ENCODE assay signal across 9 mouse cellular contexts in genomic region chrX:155376538-155376937, GRCm38 (mm10). TPM values are rescaled to one million over a fixed set of nuclear protein-coding genes. Genes with fewer than 3 reads are reported as not detected.
A peak's percentile ranks its signal among the peaks of the same experiment; 100 is the strongest.
DNase-seq lines count a peak whose midpoint lies in the region; ATAC-seq and TF ChIP-seq lines count a peak whose summit lies in the region.
"Had no signal": no experiment of that assay in that cellular context is flagged by ENCODE, and none has a peak within 500 bp of the region (broad histone marks: within the 10 kb centered on the region; RNA-seq: fewer than 3 reads in every experiment).

No protein-coding gene starts in this region.

- H3K4me3 ChIP-seq in E14TG2a.4 (replicated peaks; ENCODE audit: low read length) = no peak overlapping the region
- H3K4me3 ChIP-seq in intestine, embryonic 16.5 days (ENCODE audit: low read length) = no peak overlapping the region
- H3K4me3 ChIP-seq: limb, embryonic 15.5 days had no signal

- H3K9me3 ChIP-seq in E14TG2a.4 (ENCODE audit: low read length) = no peaks in the 10 kb centered on the region
- H3K9me3 ChIP-seq in intestine, embryonic 16.5 days (ENCODE audit: control insufficient read depth, low read length) = no peaks in the 10 kb centered on the region
- H3K9me3 ChIP-seq: limb, embryonic 15.5 days had no signal

- no peaks in the 10 kb centered on the region for H3K36me3 ChIP-seq in E14TG2a.4 (ENCODE audit: insufficient read depth, low read length)
- no peaks in the 10 kb centered on the region for H3K36me3 ChIP-seq in intestine, embryonic 16.5 days (ENCODE audit: control insufficient read depth, insufficient read depth, low read length)
- H3K36me3 ChIP-seq: limb, embryonic 15.5 days had no signal

- H3K27me3 ChIP-seq in E14TG2a.4 (ENCODE audit: insufficient read depth, low read length) = no peaks in the 10 kb centered on the region
- no peaks in the 10 kb centered on the region for H3K27me3 ChIP-seq in intestine, embryonic 16.5 days (replicated peaks; ENCODE audit: control insufficient read depth, insufficient read depth, low read length)
- H3K27me3 ChIP-seq: limb, embryonic 15.5 days had no signal

- no peaks in the 10 kb centered on the region for H3K4me1 ChIP-seq in E14TG2a.4 (replicated peaks; ENCODE audit: low read depth, low read length)
- no peaks in the 10 kb centered on the region for H3K4me1 ChIP-seq in intestine, embryonic 16.5 days (ENCODE audit: control insufficient read depth, insufficient read depth, low read length)
- H3K4me1 ChIP-seq: limb, embryonic 15.5 days had no signal

- ATAC-seq in intestine, embryonic 16.5 days = no peak

- DNase-seq in heart, postnatal 10 days = peak; percentile 9 to 34
- DNase-seq in heart, postnatal 25 days (ENCODE audit: low spot score) = no peak
- DNase-seq in 3134 (ENCODE audit: extremely low read depth, insufficient read length, low spot score) = peak; percentile 5
- DNase-seq in cerebellum, adult 9-10 months = peak; percentile 31
- DNase-seq in kidney, postnatal 14 days = peak; percentile 12
- DNase-seq in naive thymus-derived CD4-positive, alpha-beta T cell, adult 2 months (ENCODE audit: low read depth) = peak; percentile 43

- no peak overlapping the region for H3K9ac ChIP-seq in intestine, embryonic 16.5 days (ENCODE audit: low read depth, low read length)
- H3K9ac ChIP-seq: limb, embryonic 15.5 days had no signal

- TF ChIP-seq CTCF in E14TG2a.4 (conservative IDR thresholded peaks at IDR 0.05; ENCODE audit: low read length) = peak; percentile 81

- H3K27ac ChIP-seq in intestine, embryonic 16.5 days (ENCODE audit: low read length) = no peak overlapping the region
- H3K27ac ChIP-seq: limb, embryonic 15.5 days had no signal

- 32% methylated on average over 2 of the region's 2 CpGs for WGBS in intestine, embryonic 16.5 days

- H3K4me2 ChIP-seq in intestine, embryonic 16.5 days (ENCODE audit: low read depth, low read length) = no peak overlapping the region
- H3K4me2 ChIP-seq: limb, embryonic 15.5 days had no signal

- intact Hi-C loops in heart, postnatal 10 days (cut with DNase I) = no loop called here
- intact Hi-C loops in heart, postnatal 25 days (cut with DNase I) = no loop called here

RNA-seq across cellular contexts. Expression of gene Prdx4, which starts 36.0 kb away (rescaled TPM):
- total RNA-seq in heart, postnatal 10 days (2021) = 10 to 100 TPM; 55.5 to 63.2 TPM
- total RNA-seq in heart, postnatal 25 days (2021) = 10 to 100 TPM; 26.6 to 28.6 TPM
- 185 and 202 TPM in 2 replicates for polyA plus RNA-seq in intestine, embryonic 16.5 days (2015; fragmentation: Nextera tagmentation; extraction: Ambion mirVana)
